Mouse (Mus musculus) heart, embryonic 15.5 days (tissue): ENCODE results near the gene Mrpl12. TPM values are rescaled to one million over a fixed set of nuclear protein-coding genes. Genes with fewer than 3 reads are reported as not detected.
A peak's percentile ranks its signal among the peaks of the same experiment; 100 is the strongest.

Source experiments
- ATAC-seq: fragments of 200-750 bp; cut with Nextera tagmentation; replicated peaks from 2 replicates; pipeline ENCODE4 v1.8.0; 2017; ENCODE audit warnings: low read depth, moderate TSS enrichment; ENCODE audit not compliant: insufficient number of reproducible peaks, insufficient read depth, low FRiP score
- H3K27ac ChIP-seq: fragments of 300-500 bp; sonication (generic); 2 replicates; pipeline ENCODE4 v1.5.1; 2015; ENCODE audit warnings: mild to moderate bottlenecking, inconsistent platforms
- H3K27me3 ChIP-seq: fragments of 300-500 bp; sonication (generic); 2 replicates; pipeline ENCODE4 v1.6.1; 2015; ENCODE audit warnings: inconsistent platforms
- H3K36me3 ChIP-seq: fragments of 300-500 bp; sonication (generic); 2 replicates; pipeline ENCODE4 v1.6.1; 2015; ENCODE audit warnings: mild to moderate bottlenecking, inconsistent platforms
- H3K4me1 ChIP-seq: fragments of 300-500 bp; sonication (generic); replicated peaks from 2 replicates; pipeline ENCODE4 v1.6.1; 2015; ENCODE audit warnings: inconsistent platforms
- H3K4me2 ChIP-seq: fragments of 300-500 bp; sonication (generic); 2 replicates; pipeline ENCODE4 v1.6.1; 2015; ENCODE audit warnings: inconsistent platforms, mild to moderate bottlenecking, moderate library complexity
- H3K4me3 ChIP-seq: fragments of 300-500 bp; sonication (generic); 2 replicates; pipeline ENCODE4 v1.5.1; 2015; ENCODE audit warnings: mild to moderate bottlenecking, inconsistent platforms
- H3K9ac ChIP-seq: fragments of 300-500 bp; sonication (generic); 2 replicates; pipeline ENCODE4 v1.6.1; 2015; ENCODE audit warnings: mild to moderate bottlenecking, inconsistent platforms
- H3K9me3 ChIP-seq: fragments of 300-500 bp; sonication (generic); replicated peaks from 2 replicates; pipeline ENCODE4 v1.6.1; 2016; ENCODE audit warnings: inconsistent platforms
- WGBS: fragments of 180-500 bp; shearing (Covaris S2); methylation state at CpG from one replicate; pipeline ENCODE4 v1.1.7; 2015; ENCODE audit warnings: mixed read lengths; 5-methylcytosine and 5-hydroxymethylcytosine counted together
- polyA plus RNA-seq: library from polyadenylated mRNA; unstranded; fragments of >200 nt; fragmentation: Nextera tagmentation; extraction: Ambion mirVana; gene quantifications from 2 replicates; pipeline ENCODE4 v1.2.1, GENCODE M21; 2015

Gene Mrpl12
- polyA plus RNA-seq, 1 experiment from 2014 or later, result 218 TPM

DNA sequence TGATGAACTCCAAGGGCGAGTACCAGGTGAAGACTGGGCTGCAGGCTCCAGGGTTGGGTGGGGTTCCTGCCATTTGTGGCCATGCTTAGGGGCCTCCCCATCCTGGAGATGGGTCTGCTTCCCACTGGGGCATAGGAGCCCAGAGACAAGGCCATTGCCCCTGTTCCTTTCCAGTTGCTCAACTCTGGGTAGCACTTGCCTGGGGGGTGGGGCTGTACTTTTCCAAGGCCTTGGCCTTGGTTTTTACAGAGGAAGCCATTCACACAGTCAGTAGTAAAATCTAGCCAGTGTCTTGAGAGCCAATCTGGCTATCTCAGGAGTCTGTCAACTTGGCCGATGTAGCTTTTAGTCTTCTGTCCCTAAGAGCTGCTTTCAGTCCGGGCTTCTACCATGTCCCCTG lies 13.0 kb downstream of the Mrpl12 start:
- WGBS, result 91% methylated on average over 3 of the region's 3 CpGs
- Histone ChIP-seq H3K27me3 (no peaks in the 10 kb centered on the region), H3K4me3 (no peak overlapping the region), H3K4me2 (no peak overlapping the region), H3K27ac (no peak overlapping the region), H3K36me3 (peaks cover 46% of the 10 kb centered on the region), H3K9ac (no peak overlapping the region), H3K9me3 (no peaks in the 10 kb centered on the region), H3K4me1 (peaks cover 18% of the 10 kb centered on the region)
- no peak for ATAC-seq

DNA sequence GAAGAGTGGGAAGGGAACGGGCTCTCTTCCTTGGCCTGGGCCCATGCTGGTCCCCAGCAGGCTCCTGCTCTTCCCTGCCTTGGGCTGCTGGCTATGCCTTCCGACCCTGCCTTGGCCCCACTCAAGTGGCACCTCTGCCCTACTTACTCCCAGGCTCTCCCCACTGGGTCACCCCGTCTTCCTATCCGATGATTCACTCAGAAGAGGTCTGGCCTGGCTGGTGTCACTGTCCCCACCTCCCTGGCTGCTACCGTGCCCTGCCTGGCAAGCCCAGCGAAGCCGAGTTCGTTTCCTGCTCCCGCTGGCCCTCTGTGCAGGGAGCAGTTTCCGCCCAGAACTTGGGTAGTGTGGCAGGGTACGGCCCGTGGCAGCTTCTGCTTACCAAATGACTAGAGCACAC lies 13.8 kb downstream of the Mrpl12 start:
- H3K4me3 ChIP-seq, result no peak overlapping the region

DNA sequence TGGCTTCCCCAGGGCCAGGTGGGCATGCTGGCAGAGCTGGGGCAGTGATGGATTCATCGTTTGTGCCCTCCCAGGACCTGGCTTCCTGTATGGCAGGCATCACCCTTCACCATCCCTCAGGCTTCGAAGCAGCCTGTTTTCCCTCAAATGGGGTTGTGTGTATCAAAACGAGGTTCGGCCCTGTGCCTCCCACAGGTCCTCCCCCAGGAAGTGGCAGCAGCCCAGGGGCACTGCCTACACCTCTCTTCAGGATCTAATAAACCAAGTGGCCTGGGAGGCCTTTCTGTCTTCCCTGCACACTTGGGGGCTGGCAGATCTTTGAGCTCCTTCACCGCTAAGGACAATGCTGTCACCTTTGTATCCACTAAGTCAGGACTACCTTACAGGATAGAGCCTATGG lies 14.5 kb downstream of the Mrpl12 start:
- ATAC-seq, result no peak
- peaks cover 46% of the 10 kb centered on the region for H3K36me3 ChIP-seq
- peaks cover 7% of the 10 kb centered on the region for H3K4me1 ChIP-seq
- H3K4me3 ChIP-seq, result no peak overlapping the region
- H3K9ac ChIP-seq, result no peak overlapping the region
- 78% methylated on average over 5 of the region's 5 CpGs for WGBS
- H3K27me3 ChIP-seq, result 0 out of 2 replicates have a peak, but pooled peaks cover 4% of the 10 kb centered on the region
- no peak overlapping the region for H3K4me2 ChIP-seq
- H3K27ac ChIP-seq, result no peak overlapping the region
- H3K9me3 ChIP-seq, result no peaks in the 10 kb centered on the region

More for the DNA sequence above, 13.8 kb downstream of the Mrpl12 start:
- Histone ChIP-seq H3K36me3 (peaks cover 46% of the 10 kb centered on the region), H3K4me1 (peaks cover 11% of the 10 kb centered on the region), H3K4me2 (no peak overlapping the region), H3K27me3 (0 out of 2 replicates have a peak, but pooled peaks cover 4% of the 10 kb centered on the region), H3K9ac (no peak overlapping the region), H3K27ac (no peak overlapping the region), H3K9me3 (no peaks in the 10 kb centered on the region)
- 90% methylated on average over 12 of the region's 12 CpGs for WGBS
- no peak for ATAC-seq

DNA sequence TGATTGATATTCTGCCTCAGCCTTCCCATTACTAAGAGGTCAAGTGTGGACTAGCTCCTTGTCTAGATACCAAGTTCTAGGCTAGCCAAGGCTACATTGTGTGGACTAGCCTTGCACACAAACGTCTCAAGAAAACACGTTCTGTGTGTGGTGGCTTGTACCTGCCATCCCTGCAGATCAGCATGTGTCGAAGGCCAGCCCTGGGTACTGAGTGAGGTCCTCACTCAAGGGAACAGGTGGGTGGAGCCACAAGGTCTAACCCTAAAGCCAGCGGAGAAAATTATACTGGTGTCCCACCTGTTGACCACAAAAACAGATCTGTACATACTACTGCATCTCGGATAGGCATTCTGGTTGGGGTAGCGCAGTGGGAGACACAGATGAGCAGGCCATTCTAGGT lies 15.5 kb downstream of the Mrpl12 start:
- Histone ChIP-seq H3K36me3 (peaks cover 39% of the 10 kb centered on the region), H3K9me3 (no peaks in the 10 kb centered on the region), H3K9ac (no peak overlapping the region), H3K4me2 (no peak overlapping the region), H3K27me3 (0 out of 2 replicates have a peak, but pooled peaks cover 4% of the 10 kb centered on the region), H3K4me3 (no peak overlapping the region), H3K27ac (no peak overlapping the region), H3K4me1 (peaks cover 7% of the 10 kb centered on the region)
- WGBS, result 78% methylated on average over 6 of the region's 6 CpGs
- ATAC-seq, result no peak

DNA sequence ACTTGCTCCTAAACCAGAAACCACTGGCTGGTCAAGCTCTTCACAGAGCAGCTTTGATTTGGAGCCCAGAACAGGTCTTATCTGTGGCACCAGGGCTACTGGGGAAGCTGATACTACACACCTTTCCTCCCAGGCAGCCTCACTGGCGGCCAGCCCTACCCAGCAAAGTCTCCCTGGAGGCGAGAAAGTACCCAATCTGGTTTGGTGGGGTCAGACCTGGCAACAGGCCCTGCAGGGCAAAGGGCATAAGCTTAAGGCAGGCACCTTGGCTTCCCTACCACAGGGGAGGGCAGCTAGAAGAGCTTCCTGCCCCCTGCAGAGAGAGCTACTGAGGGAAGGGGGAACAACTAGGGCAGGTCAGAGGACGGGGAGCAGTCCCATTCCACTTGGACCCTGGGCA lies 15.9 kb downstream of the Mrpl12 start:
- Histone ChIP-seq H3K4me3 (no peak overlapping the region), H3K27ac (no peak overlapping the region), H3K36me3 (peaks cover 35% of the 10 kb centered on the region), H3K4me1 (peaks cover 7% of the 10 kb centered on the region), H3K9me3 (no peaks in the 10 kb centered on the region), H3K9ac (no peak overlapping the region), H3K27me3 (0 out of 2 replicates have a peak, but pooled peaks cover 4% of the 10 kb centered on the region), H3K4me2 (no peak overlapping the region)
- ATAC-seq, result no peak
- WGBS, result 4% methylated on average over 3 of the region's 3 CpGs

DNA sequence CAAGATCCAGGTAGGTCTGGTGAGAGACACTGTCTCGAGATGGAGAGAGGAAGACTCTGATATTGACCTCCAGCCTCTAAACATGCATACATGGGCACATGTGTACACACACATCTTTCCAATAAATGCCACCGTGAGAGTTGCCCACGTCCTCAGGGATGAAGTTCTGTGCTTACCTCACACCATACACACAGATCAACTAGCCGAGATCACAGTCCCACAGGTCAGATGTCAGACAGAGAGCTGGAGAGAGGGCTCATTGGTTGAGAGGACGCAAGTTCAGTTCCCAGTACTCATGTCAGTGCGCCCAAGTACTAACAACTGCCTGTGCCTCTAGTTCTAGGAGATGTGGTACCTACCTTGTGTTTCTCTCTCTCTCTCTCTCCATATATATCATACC lies 16.6 kb downstream of the Mrpl12 start:
- Histone ChIP-seq H3K4me2 (no peak overlapping the region), H3K4me1 (peaks cover 7% of the 10 kb centered on the region), H3K27ac (no peak overlapping the region), H3K9me3 (no peaks in the 10 kb centered on the region), H3K36me3 (peaks cover 29% of the 10 kb centered on the region), H3K9ac (no peak overlapping the region), H3K4me3 (no peak overlapping the region), H3K27me3 (0 out of 2 replicates have a peak, but pooled peaks cover 4% of the 10 kb centered on the region)
- 66% methylated on average over 6 of the region's 6 CpGs for WGBS
- no peak for ATAC-seq

DNA sequence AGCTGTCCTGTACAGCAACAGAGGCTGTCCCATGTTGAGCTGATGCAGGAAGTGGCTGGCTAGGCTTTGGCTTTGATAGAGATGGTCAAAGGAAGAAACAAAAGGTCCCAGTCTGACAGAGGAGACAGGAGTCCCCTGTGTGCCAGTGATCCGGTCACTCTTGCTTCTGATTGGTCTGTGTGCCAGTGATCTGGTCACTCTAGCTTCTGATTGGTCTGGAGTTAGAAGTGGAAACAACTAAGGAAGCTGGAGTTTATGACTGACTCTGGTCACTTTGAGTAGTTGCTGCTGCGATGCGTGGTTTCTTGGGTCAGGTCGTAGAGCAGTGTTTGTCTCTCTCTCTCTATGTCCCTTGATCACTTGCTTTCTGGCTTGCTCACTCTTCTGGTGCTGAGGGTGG lies 17.3 kb downstream of the Mrpl12 start:
- WGBS, result 83% methylated on average over 4 of the region's 4 CpGs
- no peaks in the 10 kb centered on the region for H3K9me3 ChIP-seq
- no peak overlapping the region for H3K4me2 ChIP-seq
- H3K9ac ChIP-seq, result no peak overlapping the region
- no peak for ATAC-seq
- 0 out of 2 replicates have a peak, but pooled peaks cover 4% of the 10 kb centered on the region for H3K27me3 ChIP-seq
- H3K36me3 ChIP-seq, result peaks cover 23% of the 10 kb centered on the region
- no peak overlapping the region for H3K4me3 ChIP-seq
- peaks cover 7% of the 10 kb centered on the region for H3K4me1 ChIP-seq
- no peak overlapping the region for H3K27ac ChIP-seq

DNA sequence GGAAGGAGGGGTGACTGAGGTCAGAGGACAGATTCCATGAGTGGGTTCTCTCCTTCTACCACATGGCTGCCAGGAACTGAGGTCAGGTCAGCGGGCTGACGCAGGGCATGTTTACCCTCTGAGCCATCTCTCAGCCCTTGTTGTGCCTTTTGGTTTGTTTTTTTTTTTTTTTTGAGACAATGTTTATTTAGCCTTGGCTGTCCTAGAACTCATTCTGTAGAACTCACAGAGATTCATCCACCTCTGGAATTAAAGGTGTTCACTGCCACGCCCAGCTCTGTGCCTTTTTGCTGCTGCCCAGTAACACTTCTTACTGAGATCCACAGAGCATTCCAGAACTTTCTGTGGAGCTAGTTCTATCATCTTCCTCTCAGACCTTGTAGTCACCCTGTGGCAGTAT lies 21.2 kb downstream of the Mrpl12 start:
- Histone ChIP-seq H3K27me3 (0 out of 2 replicates have a peak, but pooled peaks cover 4% of the 10 kb centered on the region), H3K27ac (no peak overlapping the region), H3K4me1 (peaks cover 5% of the 10 kb centered on the region), H3K9me3 (no peaks in the 10 kb centered on the region), H3K4me3 (no peak overlapping the region), H3K9ac (no peak overlapping the region), H3K36me3 (no peaks in the 10 kb centered on the region), H3K4me2 (no peak overlapping the region)
- no peak for ATAC-seq
- 83% methylated on average over 3 of the region's 3 CpGs for WGBS

DNA sequence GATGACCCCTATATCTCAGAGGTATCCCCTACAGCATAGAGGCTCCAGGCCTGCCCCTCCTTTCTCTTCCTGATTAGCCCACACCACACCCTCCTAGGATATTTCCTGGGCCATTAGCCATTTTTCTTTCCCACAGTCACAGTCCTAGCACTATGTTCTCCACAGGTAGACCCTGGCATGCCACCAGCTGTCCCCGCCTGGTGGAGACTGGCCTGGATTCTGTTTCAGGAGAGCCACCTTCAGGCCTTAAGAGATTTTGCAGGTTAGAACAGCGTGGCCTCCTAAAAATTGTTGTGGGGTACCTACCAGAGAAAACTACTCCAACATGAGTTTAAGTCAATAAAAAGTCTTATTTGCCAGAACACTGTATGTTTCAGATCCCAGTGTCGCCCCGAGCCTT lies 22.5 kb downstream of the Mrpl12 start:
- H3K4me1 ChIP-seq, result peaks cover 10% of the 10 kb centered on the region
- H3K4me2 ChIP-seq, result no peak overlapping the region
- no peak overlapping the region for H3K4me3 ChIP-seq
- no peaks in the 10 kb centered on the region for H3K9me3 ChIP-seq
- no peak overlapping the region for H3K27ac ChIP-seq
- H3K9ac ChIP-seq, result no peak overlapping the region
- 62% methylated on average over 4 of the region's 4 CpGs for WGBS
- ATAC-seq, result no peak
- no peaks in the 10 kb centered on the region for H3K36me3 ChIP-seq
- H3K27me3 ChIP-seq, result 0 out of 2 replicates have a peak, but pooled peaks cover 4% of the 10 kb centered on the region

DNA sequence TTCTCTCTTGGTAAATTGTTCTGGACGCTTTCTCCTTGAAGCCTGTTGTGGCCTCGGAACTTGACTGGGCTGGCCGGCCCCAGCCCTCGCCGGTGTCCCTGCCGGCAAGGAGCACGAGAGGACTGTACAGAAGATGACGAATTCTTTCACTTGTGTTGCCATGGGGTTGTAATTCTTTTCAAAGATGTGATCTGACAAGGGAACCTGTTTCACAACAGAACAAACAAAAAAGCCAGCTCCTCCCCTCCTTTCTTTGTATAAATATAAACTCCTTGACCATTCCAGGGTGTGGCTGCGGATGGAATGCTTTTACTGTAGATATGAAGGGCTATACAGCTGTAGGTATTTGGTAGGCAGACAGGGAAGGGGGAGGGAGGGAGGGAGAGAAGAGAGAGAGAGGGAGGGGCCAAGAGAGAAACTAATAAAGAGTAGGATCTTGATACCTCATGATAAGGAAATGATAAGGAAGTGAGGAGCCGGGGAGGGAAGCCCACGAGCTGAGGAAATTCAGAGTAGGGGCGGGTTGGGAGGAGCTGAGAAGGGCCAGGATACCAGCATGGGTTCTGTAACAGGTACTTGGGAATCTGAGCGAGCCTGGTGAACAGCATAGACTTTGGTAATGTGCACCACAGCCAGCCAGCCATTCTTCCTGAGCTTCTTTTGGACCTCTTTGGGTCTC lies 23.3 kb downstream of the Mrpl12 start:
- no peaks in the 10 kb centered on the region for H3K9me3 ChIP-seq
- no peak overlapping the region for H3K27ac ChIP-seq
- H3K36me3 ChIP-seq, result no peaks in the 10 kb centered on the region
- 0 out of 2 replicates have a peak, but pooled peaks cover 4% of the 10 kb centered on the region for H3K27me3 ChIP-seq
- H3K4me1 ChIP-seq, result peaks cover 10% of the 10 kb centered on the region
- no peak overlapping the region for H3K9ac ChIP-seq
- ATAC-seq, result no peak
- 66% methylated on average over 13 of the region's 13 CpGs for WGBS
- no peak overlapping the region for H3K4me3 ChIP-seq
- H3K4me2 ChIP-seq, result no peak overlapping the region

DNA sequence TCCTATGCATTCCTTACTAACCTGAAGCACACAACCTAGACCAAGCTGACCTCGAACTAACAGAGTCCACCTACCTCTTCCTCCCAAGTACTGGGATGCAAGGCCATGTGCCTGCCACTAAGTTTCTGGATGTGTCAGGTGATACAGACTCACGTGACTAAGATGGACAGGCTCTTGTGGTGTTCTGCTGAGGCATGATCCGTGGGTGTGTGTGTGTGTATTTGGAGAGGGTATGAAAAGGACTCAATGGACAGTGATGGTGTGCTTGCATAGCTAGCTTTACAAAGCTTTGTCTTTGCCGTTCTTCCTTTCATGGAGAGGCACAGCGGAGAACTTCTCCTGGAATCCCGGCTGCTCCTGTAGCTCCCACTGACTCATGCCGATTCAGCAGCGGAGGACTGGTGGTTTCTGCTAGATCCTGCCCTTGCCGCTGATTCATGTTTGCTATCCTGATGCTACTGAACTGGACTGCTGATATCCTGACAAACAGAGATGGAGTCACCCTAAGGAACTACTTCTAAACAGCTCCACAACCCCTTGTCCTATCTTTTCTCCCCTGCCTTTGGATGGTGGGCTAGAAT lies 24.0 kb downstream of the Mrpl12 start:
- Histone ChIP-seq H3K27me3 (no peaks in the 10 kb centered on the region), H3K9me3 (no peaks in the 10 kb centered on the region), H3K4me3 (no peak overlapping the region), H3K9ac (no peak overlapping the region), H3K4me1 (peaks cover 10% of the 10 kb centered on the region), H3K27ac (no peak overlapping the region), H3K4me2 (no peak overlapping the region), H3K36me3 (no peaks in the 10 kb centered on the region)
- no peak for ATAC-seq
- WGBS, result 69% methylated on average over 9 of the region's 9 CpGs

DNA sequence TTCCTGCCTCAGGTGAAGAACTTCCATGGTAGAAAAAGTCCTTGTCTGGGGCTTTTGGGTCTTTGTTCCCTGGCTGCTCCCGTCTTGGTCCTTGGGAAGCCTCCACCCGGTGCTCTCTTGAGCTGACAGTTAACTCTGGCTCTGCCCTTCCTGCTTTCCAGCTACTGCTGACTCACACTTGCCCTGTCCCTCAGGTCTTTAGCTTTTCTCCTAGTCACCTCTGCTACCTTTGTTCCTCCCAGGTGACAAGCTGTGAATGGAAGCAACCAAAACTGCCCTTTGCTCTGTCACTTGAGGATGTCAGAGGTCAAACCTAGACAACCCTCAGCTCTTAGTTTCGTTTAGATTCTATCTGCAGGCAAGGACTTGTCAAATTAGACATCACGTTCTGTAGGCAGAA lies 25.5 kb downstream of the Mrpl12 start:
- Histone ChIP-seq H3K27me3 (no peaks in the 10 kb centered on the region), H3K4me1 (peaks cover 10% of the 10 kb centered on the region), H3K4me3 (no peak overlapping the region), H3K27ac (peak overlapping the region; percentile 58; the same call in 1 of the 2 replicates), H3K4me2 (peak overlapping the region; percentile 65; the same call in 1 of the 2 replicates), H3K9me3 (no peaks in the 10 kb centered on the region), H3K36me3 (no peaks in the 10 kb centered on the region), H3K9ac (no peak overlapping the region)
- WGBS, result 43% methylated on average over 4 of the region's 4 CpGs
- ATAC-seq, result no peak
